In the genomic region with DNA sequence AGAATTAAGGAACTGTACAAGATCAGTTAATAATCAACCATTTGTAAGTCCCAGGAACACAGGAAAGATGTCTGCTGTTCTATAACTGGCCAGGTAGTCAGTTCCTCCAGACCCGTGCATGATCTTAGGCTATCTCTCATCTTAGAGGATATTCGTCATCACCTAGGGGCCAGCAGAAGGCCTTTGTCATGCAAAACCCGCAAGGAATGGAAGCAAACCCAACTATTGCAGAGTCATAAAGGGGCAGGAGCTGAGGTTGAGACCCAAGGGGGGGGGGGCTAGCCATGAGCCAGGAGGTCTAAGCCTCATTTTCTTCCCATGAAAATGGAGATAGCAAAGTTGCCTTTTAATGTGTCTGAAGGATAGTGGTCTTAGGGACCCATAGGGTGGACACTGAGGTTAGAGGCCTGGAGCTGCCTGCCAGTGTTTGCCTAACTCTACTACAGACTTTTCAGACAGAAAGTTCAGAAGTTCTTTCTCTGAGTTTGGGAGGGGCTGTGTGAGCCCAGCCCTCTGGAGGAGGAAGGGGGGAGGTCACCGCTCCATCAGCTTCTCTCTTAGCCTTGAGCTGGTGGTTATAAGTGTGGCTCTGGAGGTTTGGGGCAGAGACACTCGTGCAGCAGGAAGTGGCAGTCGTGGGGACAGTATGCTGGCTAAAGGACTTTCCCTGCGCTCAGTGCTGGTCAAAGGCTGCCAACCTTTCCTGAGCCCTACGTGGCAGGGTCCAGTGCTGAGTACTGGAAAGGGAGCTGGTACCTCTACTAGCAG, we compare ENCODE assay signal across 31 mouse cellular contexts. TPM values are rescaled to one million over a fixed set of nuclear protein-coding genes. Genes with fewer than 3 reads are reported as not detected.
DNase-seq lines count a peak whose midpoint lies in the region; ATAC-seq and TF ChIP-seq lines count a peak whose summit lies in the region.
"Had no signal": no experiment of that assay in that cellular context is flagged by ENCODE, and none has a peak within 500 bp of the region (broad histone marks: within the 10 kb centered on the region; RNA-seq: fewer than 3 reads in every experiment).

No protein-coding gene starts in this region.

- peaks cover 23% of the 10 kb centered on the region for H3K4me1 ChIP-seq in heart, embryonic 10.5 days
- 0 out of 2 replicates have a peak, but pooled peaks cover 3% of the 10 kb centered on the region for H3K4me1 ChIP-seq in stomach, embryonic 15.5 days
- no peaks in the 10 kb centered on the region for H3K4me1 ChIP-seq in stomach, postnatal 0 days (replicated peaks; ENCODE audit: control insufficient read depth, insufficient read depth)
- peaks cover 41% of the 10 kb centered on the region for H3K4me1 ChIP-seq in megakaryocyte, embryonic 14.5 days
- H3K4me1 ChIP-seq: embryonic facial prominence, embryonic 12.5 days; hindbrain, embryonic 13.5 days; limb, embryonic 15.5 days had no signal

- H3K4me2 ChIP-seq in stomach, embryonic 15.5 days: no peak overlapping the region
- no peak overlapping the region for H3K4me2 ChIP-seq in stomach, postnatal 0 days (replicated peaks; ENCODE audit: low read depth)
- H3K4me2 ChIP-seq: embryonic facial prominence, embryonic 12.5 days; forebrain, embryonic 15.5 days; hindbrain, embryonic 13.5 days; limb, embryonic 15.5 days; lung, embryonic 14.5 days had no signal

- no peaks in the 10 kb centered on the region for H3K9me3 ChIP-seq in heart, embryonic 10.5 days
- H3K9me3 ChIP-seq in stomach, embryonic 15.5 days: no peaks in the 10 kb centered on the region
- H3K9me3 ChIP-seq in stomach, postnatal 0 days (ENCODE audit: control insufficient read depth, low read length): no peaks in the 10 kb centered on the region
- H3K9me3 ChIP-seq in megakaryocyte, embryonic 14.5 days: no peaks in the 10 kb centered on the region
- H3K9me3 ChIP-seq: embryonic facial prominence, embryonic 12.5 days; forebrain, embryonic 15.5 days; hindbrain, embryonic 13.5 days; limb, embryonic 15.5 days; midbrain, embryonic 10.5 days had no signal

- no peak for DNase-seq in heart, embryonic 10.5 days (ENCODE audit: low spot score)
- no peak for DNase-seq in heart, adult 18-20 months
- DNase-seq in stomach, postnatal 0 days (ENCODE audit: low spot score): no peak
- DNase-seq in adrenal gland, postnatal 25 days: peak; percentile 83
- no peak for DNase-seq in lung, postnatal 10 days
- no peak for DNase-seq in left cerebral cortex, adult 18-20 months (ENCODE audit: low spot score in 2 of 2)
- DNase-seq: cerebellum, adult 11 months; cerebellum, postnatal 10 days; gastrocnemius, postnatal 14 days; heart, adult 2 months; kidney, adult 2 months; kidney, postnatal 36 days; layer of hippocampus, adult 9-11 months; lung, embryonic 14.5 days; lung, postnatal 4 days; retina, postnatal 1 day; right cerebral cortex, postnatal 25 days; spleen, adult 18-20 months; thymus, adult 18-20 months; thymus, postnatal 36 days had no signal

- 0 out of 2 replicates have a peak, but pooled peaks cover 7% of the 10 kb centered on the region for H3K27me3 ChIP-seq in heart, embryonic 10.5 days (ENCODE audit: insufficient read depth, poor library complexity, severe bottlenecking)
- H3K27me3 ChIP-seq in stomach, embryonic 15.5 days (replicated peaks): no peaks in the 10 kb centered on the region
- no peaks in the 10 kb centered on the region for H3K27me3 ChIP-seq in stomach, postnatal 0 days (ENCODE audit: control insufficient read depth, insufficient read depth, low read length)
- H3K27me3 ChIP-seq in megakaryocyte, embryonic 14.5 days (replicated peaks): peaks cover 50% of the 10 kb centered on the region
- H3K27me3 ChIP-seq: embryonic facial prominence, embryonic 12.5 days; forebrain, embryonic 15.5 days; hindbrain, embryonic 13.5 days; limb, embryonic 15.5 days had no signal

- H3K4me3 ChIP-seq in heart, embryonic 10.5 days: no peak overlapping the region
- no peak overlapping the region for H3K4me3 ChIP-seq in stomach, embryonic 15.5 days (replicated peaks)
- H3K4me3 ChIP-seq in stomach, postnatal 0 days (ENCODE audit: low read depth, low read length): no peak overlapping the region
- peak overlapping the region; percentile 84 for H3K4me3 ChIP-seq in megakaryocyte, embryonic 14.5 days (replicated peaks)
- H3K4me3 ChIP-seq: embryonic facial prominence, embryonic 12.5 days; forebrain, embryonic 15.5 days; heart, adult 2 months; hindbrain, embryonic 13.5 days; left cerebral cortex, adult 2 months; limb, embryonic 15.5 days; midbrain, embryonic 10.5 days had no signal

- no peak for TF ChIP-seq EP300 in stomach, postnatal 0 days (optimal IDR thresholded peaks at IDR 0.05)

- H3K27ac ChIP-seq in heart, embryonic 10.5 days: 0 out of 2 replicates have a peak overlapping the region, but pooled peaks have one; percentile 22
- H3K27ac ChIP-seq in stomach, embryonic 15.5 days: no peak overlapping the region
- no peak overlapping the region for H3K27ac ChIP-seq in stomach, postnatal 0 days (replicated peaks)
- H3K27ac ChIP-seq: embryonic facial prominence, embryonic 12.5 days; forebrain, embryonic 15.5 days; heart, adult 2 months; hindbrain, embryonic 13.5 days; left cerebral cortex, adult 2 months; limb, embryonic 15.5 days; liver, embryonic 14.5 days; midbrain, embryonic 10.5 days had no signal

- 53% methylated on average over 8 of the region's 8 CpGs for WGBS in heart, embryonic 10.5 days
- 45% methylated on average over 8 of the region's 8 CpGs for WGBS in stomach, embryonic 15.5 days
- 48% methylated on average over 8 of the region's 8 CpGs for WGBS in stomach, postnatal 0 days

- H3K9ac ChIP-seq in stomach, embryonic 15.5 days: no peak overlapping the region
- H3K9ac ChIP-seq in stomach, postnatal 0 days (ENCODE audit: low read length): no peak overlapping the region
- H3K9ac ChIP-seq: embryonic facial prominence, embryonic 12.5 days; forebrain, embryonic 15.5 days; hindbrain, embryonic 13.5 days; limb, embryonic 15.5 days; liver, embryonic 14.5 days; lung, embryonic 14.5 days had no signal

- no peak for TF ChIP-seq CTCF in stomach, postnatal 0 days (IDR thresholded peaks at IDR 0.05; ENCODE audit: low read depth)

- H3K36me3 ChIP-seq in heart, embryonic 10.5 days: no peaks in the 10 kb centered on the region
- H3K36me3 ChIP-seq in stomach, embryonic 15.5 days: no peaks in the 10 kb centered on the region
- H3K36me3 ChIP-seq in stomach, postnatal 0 days (ENCODE audit: control insufficient read depth, insufficient read depth, low read length): no peaks in the 10 kb centered on the region
- H3K36me3 ChIP-seq in megakaryocyte, embryonic 14.5 days (replicated peaks; ENCODE audit: low read length): no peaks in the 10 kb centered on the region
- H3K36me3 ChIP-seq: embryonic facial prominence, embryonic 12.5 days; forebrain, embryonic 15.5 days; hindbrain, embryonic 13.5 days; limb, embryonic 15.5 days; midbrain, embryonic 10.5 days had no signal

- peak; percentile 27; the same call in 1 of the 2 replicates for ATAC-seq in stomach, embryonic 15.5 days (ENCODE audit: insufficient read depth, low FRiP score, low read depth)
- no peak for ATAC-seq in stomach, postnatal 0 days (ENCODE audit: low FRiP score, low TSS enrichment)
- ATAC-seq: forebrain, embryonic 15.5 days; midbrain, embryonic 16.5 days had no signal

RNA-seq across cellular contexts. Expression of a gene that starts 8.4 kb away (rescaled TPM):
- 0.10 TPM in 1 of 2 replicates, not detected in the other for polyA plus RNA-seq in heart, embryonic 10.5 days (2016; fragmentation: Nextera tagmentation; extraction: Ambion mirVana)
- not detected for total RNA-seq in heart, adult 18-20 months (2021)
- polyA plus RNA-seq in stomach, embryonic 15.5 days (2015; fragmentation: Nextera tagmentation; extraction: Ambion mirVana): 4.2 and 5.4 TPM in 2 replicates
- polyA plus RNA-seq in stomach, postnatal 0 days (2015; fragmentation: Nextera tagmentation; extraction: Ambion mirVana): 0.98 and 1.0 TPM in 2 replicates
- total RNA-seq in adrenal gland, postnatal 25 days (2021): 6,596 and 7,089 TPM in 2 replicates
- polyA plus RNA-seq in megakaryocyte, embryonic 14.5 days (2012; ENCODE audit: insufficient read depth, low replicate concordance): 1.1 and 7.5 TPM in 2 replicates
- total RNA-seq in left cerebral cortex, adult 18-20 months (2021): 1 to 10 TPM; 1.8 to 2.7 TPM
- total RNA-seq: heart, postnatal 25 days had no signal

RNA-seq across cellular contexts. Expression of a gene that starts 49.0 kb away (rescaled TPM):
- polyA plus RNA-seq in heart, embryonic 10.5 days (2016; fragmentation: Nextera tagmentation; extraction: Ambion mirVana): 2.7 and 16.3 TPM in 2 replicates
- total RNA-seq in heart, adult 18-20 months (2021): under 1 TPM; 0.30 to 0.44 TPM
- 1.8 and 3.3 TPM in 2 replicates for polyA plus RNA-seq in stomach, embryonic 15.5 days (2015; fragmentation: Nextera tagmentation; extraction: Ambion mirVana)
- 0.18 and 0.56 TPM in 2 replicates for polyA plus RNA-seq in stomach, postnatal 0 days (2015; fragmentation: Nextera tagmentation; extraction: Ambion mirVana)
- 1.6 and 2.1 TPM in 2 replicates for total RNA-seq in adrenal gland, postnatal 25 days (2021)
- polyA plus RNA-seq in megakaryocyte, embryonic 14.5 days (2012; ENCODE audit: insufficient read depth, low replicate concordance): not detected in 2 replicates
- total RNA-seq in left cerebral cortex, adult 18-20 months (2021): 10 to 100 TPM in 1 of 2 experiments, 1 to 10 TPM in 1; 7.8 to 10.3 TPM
